Mouse (Mus musculus) spleen, adult 2 months (tissue): ENCODE measurements around the gene Tcf20.

Experiments used
- CTCF ChIP-seq: fragments of 200-500 bp; IDR thresholded peaks from 2 replicates; pipeline ENCODE4 v1.5.1; 2011; ENCODE audit warnings: mild to moderate bottlenecking, inconsistent platforms; ENCODE audit not compliant: insufficient read depth, insufficient read length, insufficient replicate concordance; ENCODE audit errors: extremely low read depth
- POLR2A ChIP-seq: fragments of 200-500 bp; IDR thresholded peaks from 2 replicates; pipeline ENCODE4 v1.6.1; 2011; ENCODE audit warnings: low read depth, low read length, inconsistent platforms

DNA sequence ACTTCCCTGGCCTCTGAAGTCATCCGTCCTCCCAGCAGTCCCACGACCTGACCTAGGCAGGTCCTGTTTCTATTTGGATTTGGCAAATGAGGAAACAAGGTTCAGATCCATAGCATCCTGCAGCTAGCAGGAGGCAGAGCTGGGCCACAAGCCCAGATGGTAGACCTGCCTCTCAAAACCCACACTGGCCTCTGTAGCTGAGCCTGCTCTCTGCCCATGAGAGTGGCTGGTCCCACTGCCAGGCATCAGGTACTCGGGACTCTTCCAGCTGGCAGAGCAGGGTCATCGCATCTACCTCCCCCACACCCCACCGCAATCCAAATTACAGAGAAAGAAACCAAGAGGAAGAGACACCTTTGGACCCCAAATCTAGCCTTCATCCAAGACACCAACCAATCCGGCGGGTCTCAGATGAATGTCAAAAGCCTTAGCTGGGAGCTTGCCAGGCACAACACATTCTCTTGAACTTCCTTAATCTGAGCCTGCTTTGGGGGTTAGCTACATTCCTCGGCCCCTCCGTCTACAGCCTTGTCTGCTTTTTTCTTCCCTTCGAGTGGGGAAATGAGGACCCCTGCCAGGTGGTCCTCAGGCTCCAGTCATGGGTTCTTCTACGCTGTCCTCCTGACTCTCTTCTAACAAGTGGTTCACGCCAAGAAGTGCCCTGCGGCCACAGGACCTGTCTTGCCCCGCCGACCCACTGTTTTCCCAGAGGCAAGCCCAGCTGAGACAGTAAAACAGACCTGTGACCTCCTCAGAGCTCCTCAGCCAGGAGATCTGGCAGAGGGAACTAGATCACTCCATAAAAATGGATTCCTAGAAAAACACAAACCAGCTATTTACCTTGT lies 5.8 kb downstream of the Tcf20 start:
- TF ChIP-seq CTCF: no peak
- no peak for TF ChIP-seq POLR2A
